Mouse (Mus musculus): ENCODE data around the gene Ccdc185. TPM values are rescaled to one million over a fixed set of nuclear protein-coding genes. Genes with fewer than 3 reads are reported as not detected.

Gene Ccdc185
- polyA plus RNA-seq, 1 experiment: 0.19 TPM

- no peak for DNase-seq (ENCODE audit: low read depth)
These were observed 1.9 kb downstream of the Ccdc185 start for GRCm38 (mm10) chr1:182747081-182747480.

- DNase-seq (ENCODE audit: low read depth): no peak
These were observed 13.1 kb downstream of the Ccdc185 start for GRCm38 (mm10) chr1:182735891-182736290.

- DNase-seq (ENCODE audit: low read depth): no peak
These were observed 16.3 kb downstream of the Ccdc185 start for GRCm38 (mm10) chr1:182732695-182733094.

GRCm38 (mm10) chr1:182729002-182729401 lies 20.0 kb downstream of the Ccdc185 start:
- DNase-seq (ENCODE audit: low read depth): no peak

GRCm38 (mm10) chr1:182727541-182727940 lies 21.4 kb downstream of the Ccdc185 start:
- no peak for DNase-seq (ENCODE audit: low read depth)

GRCm38 (mm10) chr1:182714236-182714935 lies 34.6 kb downstream of the Ccdc185 start:
- DNase-seq (ENCODE audit: low read depth): no peak

- no peak for DNase-seq (ENCODE audit: low read depth)
These were observed 37.5 kb downstream of the Ccdc185 start for GRCm38 (mm10) chr1:182711360-182711933.

- DNase-seq (ENCODE audit: low read depth): no peak
These were observed 41.5 kb downstream of the Ccdc185 start for GRCm38 (mm10) chr1:182707459-182707858.

- DNase-seq (ENCODE audit: low read depth): no peak
These were observed 44.1 kb downstream of the Ccdc185 start for GRCm38 (mm10) chr1:182704882-182705281.

GRCm38 (mm10) chr1:182699392-182700347 lies 49.3 kb downstream of the Ccdc185 start:
- no peak for DNase-seq (ENCODE audit: low read depth)

Other genes with a start within 250 kb of the Ccdc185 start
- 54.3 and 56.7 TPM in 2 replicates for gene Capn2, start 231.6 kb downstream of the Ccdc185 start, polyA plus RNA-seq (2012; rRNA removed)
- gene Capn8, start 184.2 kb downstream of the Ccdc185 start, polyA plus RNA-seq (2012; rRNA removed): 1.6 and 1.8 TPM in 2 replicates
- 74.4 and 113 TPM in 2 replicates for gene Susd4, start 14.7 kb upstream of the Ccdc185 start, polyA plus RNA-seq (2012; rRNA removed)
- gene Tlr5, start 205.6 kb upstream of the Ccdc185 start, polyA plus RNA-seq (2012; rRNA removed): 5.3 and 7.0 TPM in 2 replicates

Measured in gonadal fat pad, adult 2 months (tissue).